Comparison of ENCODE assay signal across 8 mouse cellular contexts in the genomic region with DNA sequence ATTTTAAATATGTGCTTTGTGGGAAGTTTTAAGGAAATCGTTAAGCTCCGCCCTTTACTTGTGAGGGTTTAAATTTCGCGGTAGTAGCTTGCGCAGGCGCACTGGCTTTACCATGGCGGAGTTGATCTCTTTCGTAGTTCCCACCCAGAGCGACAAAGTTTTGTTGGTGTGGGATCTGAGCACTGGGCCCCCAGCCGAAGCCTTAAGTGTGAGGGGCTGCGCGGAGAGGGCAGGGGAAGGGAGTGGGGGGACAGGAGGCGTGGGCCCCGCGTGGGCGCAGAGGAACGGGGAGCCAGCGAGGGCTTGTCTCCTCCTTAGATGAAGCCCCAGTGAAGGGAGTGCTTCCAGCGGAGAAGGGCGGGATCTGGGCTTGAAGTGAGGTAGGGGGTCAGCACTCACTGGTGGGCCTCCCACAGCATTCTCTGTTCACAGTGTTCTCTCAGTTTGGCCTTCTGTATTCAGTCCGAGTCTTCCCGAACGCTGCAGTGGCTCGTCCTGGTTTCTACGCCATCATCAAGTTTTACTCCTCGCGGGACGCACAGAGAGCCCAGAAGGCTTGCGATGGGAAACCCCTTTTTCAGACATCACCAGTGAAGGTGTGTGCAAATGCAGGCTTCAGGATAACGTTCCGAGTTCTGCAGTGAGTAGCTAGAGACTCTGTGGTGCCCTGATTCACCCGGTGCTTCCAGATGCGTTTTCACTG. TPM values are rescaled to one million over a fixed set of nuclear protein-coding genes. Genes with fewer than 3 reads are reported as not detected.
DNase-seq lines count a peak whose midpoint lies in the region; ATAC-seq and TF ChIP-seq lines count a peak whose summit lies in the region.

No protein-coding gene starts in this region.

- ATAC-seq in embryonic facial prominence, embryonic 12.5 days (ENCODE audit: insufficient number of reproducible peaks, insufficient read depth, low FRiP score, low TSS enrichment), result peak; percentile 54
- ATAC-seq in limb, embryonic 15.5 days (ENCODE audit: insufficient number of reproducible peaks, low FRiP score, low TSS enrichment, low read depth), result no peak; the same call in 1 of the 2 replicates
- peak; percentile 67 for ATAC-seq in midbrain, postnatal 0 days (ENCODE audit: low FRiP score)

- peak overlapping the region; percentile 53 for H3K4me3 ChIP-seq in embryonic facial prominence, embryonic 12.5 days
- H3K4me3 ChIP-seq in heart, adult 2 months, result peak overlapping the region; percentile 66
- peak overlapping the region; percentile 54 for H3K4me3 ChIP-seq in limb, embryonic 15.5 days
- H3K4me3 ChIP-seq in midbrain, postnatal 0 days (ENCODE audit: low read depth, low read length), result peak overlapping the region; percentile 53

- peak; percentile 89 for DNase-seq in 3T3-L1 (ENCODE audit: low read depth, low spot score)
- DNase-seq in adrenal gland, postnatal 25 days, result peak; percentile 92
- DNase-seq in heart, adult 2 months, result peak; percentile 88 to 92
- peak; percentile 78 to 87 for DNase-seq in kidney, adult 8-10 months
- peak; percentile 92 for DNase-seq in midbrain, postnatal 0 days (ENCODE audit: low spot score)
- peak; percentile 94 for DNase-seq in splenic B cell, adult 2 months (ENCODE audit: low read depth, low spot score)

- H3K27me3 ChIP-seq in embryonic facial prominence, embryonic 12.5 days, result no peaks in the 10 kb centered on the region
- no peaks in the 10 kb centered on the region for H3K27me3 ChIP-seq in heart, adult 2 months (ENCODE audit: control insufficient read depth, insufficient read depth, low read length)
- no peaks in the 10 kb centered on the region for H3K27me3 ChIP-seq in limb, embryonic 15.5 days
- no peaks in the 10 kb centered on the region for H3K27me3 ChIP-seq in midbrain, postnatal 0 days (ENCODE audit: insufficient read depth, low read length)
- H3K27me3 ChIP-seq in splenic B cell, adult 2 months (ENCODE audit: control insufficient read depth, insufficient read depth, low read length, poor library complexity, severe bottlenecking), result no peaks in the 10 kb centered on the region

- peak; percentile 19; the same call in 1 of the 2 replicates for TF ChIP-seq POLR2A in heart, adult 2 months (IDR thresholded peaks at IDR 0.05; ENCODE audit: insufficient read depth, low read depth, low read length)

- H3K4me2 ChIP-seq in embryonic facial prominence, embryonic 12.5 days (replicated peaks), result peak overlapping the region; percentile 73
- H3K4me2 ChIP-seq in limb, embryonic 15.5 days, result peak overlapping the region; percentile 64
- H3K4me2 ChIP-seq in midbrain, postnatal 0 days (ENCODE audit: low read depth, low read length, poor library complexity, severe bottlenecking), result peak overlapping the region; percentile 96

- H3K36me3 ChIP-seq in embryonic facial prominence, embryonic 12.5 days, result 0 out of 2 replicates have a peak, but pooled peaks cover 2% of the 10 kb centered on the region
- no peaks in the 10 kb centered on the region for H3K36me3 ChIP-seq in heart, adult 2 months (ENCODE audit: control insufficient read depth, insufficient read depth, low read length)
- 0 out of 2 replicates have a peak, but pooled peaks cover 6% of the 10 kb centered on the region for H3K36me3 ChIP-seq in limb, embryonic 15.5 days
- no peaks in the 10 kb centered on the region for H3K36me3 ChIP-seq in midbrain, postnatal 0 days (ENCODE audit: insufficient read depth, low read length)
- H3K36me3 ChIP-seq in splenic B cell, adult 2 months (ENCODE audit: control insufficient read depth, insufficient read depth, low read length, poor library complexity, severe bottlenecking), result peaks cover 2% of the 10 kb centered on the region; the same call in 1 of the 2 replicates

- under 1% methylated on average over 33 of the region's 33 CpGs for WGBS in embryonic facial prominence, embryonic 12.5 days
- under 1% methylated on average over 33 of the region's 33 CpGs for WGBS in heart, adult 2 months
- under 1% methylated on average over 33 of the region's 33 CpGs for WGBS in limb, embryonic 15.5 days
- WGBS in midbrain, postnatal 0 days, result 1% methylated on average over 33 of the region's 33 CpGs

- intact Hi-C loops in heart, adult 2 months (cut with DNase I), result loop anchor here (2.0 kb wide), 1 partner anchor 75 kb away; the partner anchor contains the start of gene Nbr1

- peak overlapping the region; percentile 99 for H3K27ac ChIP-seq in embryonic facial prominence, embryonic 12.5 days
- peak overlapping the region; percentile 91 for H3K27ac ChIP-seq in heart, adult 2 months
- peak overlapping the region; percentile 99 for H3K27ac ChIP-seq in limb, embryonic 15.5 days
- H3K27ac ChIP-seq in midbrain, postnatal 0 days (ENCODE audit: low read depth, low read length), result peak overlapping the region; percentile 71

- no peak for TF ChIP-seq EP300 in heart, adult 2 months (IDR thresholded peaks at IDR 0.05; ENCODE audit: insufficient read depth, low read depth, low read length)

- no peaks in the 10 kb centered on the region for H3K4me1 ChIP-seq in embryonic facial prominence, embryonic 12.5 days
- H3K4me1 ChIP-seq in heart, adult 2 months (ENCODE audit: control insufficient read depth, insufficient read depth, low read length), result no peaks in the 10 kb centered on the region
- H3K4me1 ChIP-seq in limb, embryonic 15.5 days, result 0 out of 2 replicates have a peak, but pooled peaks cover 5% of the 10 kb centered on the region
- H3K4me1 ChIP-seq in midbrain, postnatal 0 days (ENCODE audit: insufficient read depth, low read length), result no peaks in the 10 kb centered on the region

- H3K79me2 ChIP-seq in heart, adult 2 months (replicated peaks; ENCODE audit: control insufficient read depth, insufficient read depth, low read length), result no peaks in the 10 kb centered on the region

- peak overlapping the region; percentile 70 for H3K9ac ChIP-seq in embryonic facial prominence, embryonic 12.5 days
- H3K9ac ChIP-seq in heart, adult 2 months (ENCODE audit: low read depth, low read length), result peak overlapping the region; percentile 92
- peak overlapping the region; percentile 58 for H3K9ac ChIP-seq in limb, embryonic 15.5 days
- H3K9ac ChIP-seq in midbrain, postnatal 0 days (replicated peaks; ENCODE audit: low read length, poor library complexity, severe bottlenecking), result peak overlapping the region; percentile 46

- TF ChIP-seq CTCF in heart, adult 2 months (IDR thresholded peaks at IDR 0.05), result no peak
- TF ChIP-seq CTCF in midbrain, postnatal 0 days (IDR thresholded peaks at IDR 0.05), result no peak

- H3K9me3 ChIP-seq in embryonic facial prominence, embryonic 12.5 days, result no peaks in the 10 kb centered on the region
- no peaks in the 10 kb centered on the region for H3K9me3 ChIP-seq in limb, embryonic 15.5 days
- H3K9me3 ChIP-seq in midbrain, postnatal 0 days (ENCODE audit: low read length), result no peaks in the 10 kb centered on the region

RNA-seq across cellular contexts. Expression of gene Rdm1, which starts 1.0 kb away (rescaled TPM):
- 29.9 and 37.3 TPM in 2 replicates for total RNA-seq in adrenal gland, postnatal 25 days (2021)
- 44.1 and 51.1 TPM in 2 replicates for polyA plus RNA-seq in embryonic facial prominence, embryonic 12.5 days (2016; fragmentation: Nextera tagmentation; extraction: Ambion mirVana)
- 10 to 100 TPM; 45.6 to 49.5 TPM for total RNA-seq in heart, adult 2 months (2021)
- 42.3 and 49.8 TPM in 2 replicates for polyA plus RNA-seq in heart, adult 2 months (2012; rRNA removed)
- 44.1 and 47.8 TPM in 2 replicates for polyA plus RNA-seq in limb, embryonic 15.5 days (2015; fragmentation: Nextera tagmentation; extraction: Ambion mirVana)
- 2.8 and 3.6 TPM in 2 replicates for total RNA-seq in midbrain, postnatal 0 days (2014; rRNA removed)
- 8.3 and 9.2 TPM in 2 replicates for polyA plus RNA-seq in midbrain, postnatal 0 days (2015; fragmentation: Nextera tagmentation; extraction: Ambion mirVana)

RNA-seq across cellular contexts. Expression of gene Gm11634, which starts 29.0 kb away (rescaled TPM):
- not detected in 2 replicates for total RNA-seq in adrenal gland, postnatal 25 days (2021)
- not detected in 2 replicates for polyA plus RNA-seq in embryonic facial prominence, embryonic 12.5 days (2016; fragmentation: Nextera tagmentation; extraction: Ambion mirVana)
- not detected for total RNA-seq in heart, adult 2 months (2021)
- not detected in 2 replicates for polyA plus RNA-seq in heart, adult 2 months (2012; rRNA removed)
- polyA plus RNA-seq in limb, embryonic 15.5 days (2015; fragmentation: Nextera tagmentation; extraction: Ambion mirVana), result not detected in 2 replicates
- not detected in 2 replicates for total RNA-seq in midbrain, postnatal 0 days (2014; rRNA removed)
- polyA plus RNA-seq in midbrain, postnatal 0 days (2015; fragmentation: Nextera tagmentation; extraction: Ambion mirVana), result not detected in 2 replicates

RNA-seq across cellular contexts. Expression of gene Arl4d, which starts 37.3 kb away (rescaled TPM):
- total RNA-seq in adrenal gland, postnatal 25 days (2021), result 5.9 and 8.9 TPM in 2 replicates
- polyA plus RNA-seq in embryonic facial prominence, embryonic 12.5 days (2016; fragmentation: Nextera tagmentation; extraction: Ambion mirVana), result 3.9 and 5.2 TPM in 2 replicates
- total RNA-seq in heart, adult 2 months (2021), result 10 to 100 TPM; 18.9 to 23.5 TPM
- polyA plus RNA-seq in heart, adult 2 months (2012; rRNA removed), result 23.4 and 27.8 TPM in 2 replicates
- 6.1 and 7.2 TPM in 2 replicates for polyA plus RNA-seq in limb, embryonic 15.5 days (2015; fragmentation: Nextera tagmentation; extraction: Ambion mirVana)
- 4.5 and 6.9 TPM in 2 replicates for total RNA-seq in midbrain, postnatal 0 days (2014; rRNA removed)
- polyA plus RNA-seq in midbrain, postnatal 0 days (2015; fragmentation: Nextera tagmentation; extraction: Ambion mirVana), result 5.7 and 7.1 TPM in 2 replicates

RNA-seq across cellular contexts. Expression of gene Tmem106a, which starts 46.0 kb away (rescaled TPM):
- 11.4 and 14.1 TPM in 2 replicates for total RNA-seq in adrenal gland, postnatal 25 days (2021)
- 2.4 and 2.9 TPM in 2 replicates for polyA plus RNA-seq in embryonic facial prominence, embryonic 12.5 days (2016; fragmentation: Nextera tagmentation; extraction: Ambion mirVana)
- 1 to 10 TPM; 2.8 to 3.4 TPM for total RNA-seq in heart, adult 2 months (2021)
- 15.5 and 18.8 TPM in 2 replicates for polyA plus RNA-seq in heart, adult 2 months (2012; rRNA removed)
- polyA plus RNA-seq in limb, embryonic 15.5 days (2015; fragmentation: Nextera tagmentation; extraction: Ambion mirVana), result 7.0 and 7.7 TPM in 2 replicates
- total RNA-seq in midbrain, postnatal 0 days (2014; rRNA removed), result 1.5 and 3.0 TPM in 2 replicates
- 3.5 and 3.6 TPM in 2 replicates for polyA plus RNA-seq in midbrain, postnatal 0 days (2015; fragmentation: Nextera tagmentation; extraction: Ambion mirVana)
